Mouse (Mus musculus) 3T3-L1 (cell line): ENCODE data around the gene Lrrc47.

Experiments used
- DNase-seq: peaks from one replicate; pipeline ENCODE4 v3.0.0-alpha.2; 2015; ENCODE audit warnings: low read depth, low spot score

The Lrrc47 gene

DNA sequence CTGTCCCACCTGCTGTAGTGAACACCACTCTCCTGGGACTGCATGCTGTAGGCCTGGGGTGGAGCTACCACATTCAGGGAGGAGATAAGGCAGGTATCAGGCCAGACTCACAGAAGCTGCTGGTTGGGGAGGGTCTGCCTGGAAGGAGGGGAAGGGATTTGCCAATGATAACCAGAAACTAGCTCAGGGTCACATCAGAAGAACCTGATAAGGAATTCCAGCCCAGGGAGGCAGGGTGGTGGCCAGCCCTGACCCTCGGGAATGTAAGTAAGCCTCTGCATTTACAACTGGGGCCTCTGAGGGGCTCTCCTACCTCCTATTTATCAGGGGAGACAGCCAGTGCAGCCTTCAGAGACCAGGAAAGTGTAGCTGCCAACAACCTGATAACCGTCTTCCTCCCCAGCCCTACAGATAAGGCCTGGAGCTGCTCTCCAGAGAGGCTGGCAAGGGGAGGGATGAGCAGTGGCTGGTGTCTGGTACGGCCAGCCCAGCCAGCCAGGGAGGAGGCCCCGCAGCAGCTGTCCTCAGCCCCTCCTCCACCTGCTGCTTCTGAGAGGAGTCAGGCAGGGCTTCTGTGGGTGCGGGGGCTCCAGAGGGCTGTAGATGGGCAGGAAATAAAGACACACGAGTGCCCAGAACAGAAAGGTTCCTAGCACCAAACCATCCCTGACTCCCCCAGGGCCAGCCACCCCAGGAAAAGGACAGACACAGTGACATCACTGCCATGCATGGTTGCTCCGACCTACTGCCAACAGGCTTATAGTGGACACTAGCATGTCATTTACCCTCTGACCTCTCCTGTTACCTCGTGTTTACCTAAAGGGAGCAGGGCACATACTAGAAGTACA is 12.4 kb downstream of the Lrrc47 start:
- DNase-seq = no peak

DNA sequence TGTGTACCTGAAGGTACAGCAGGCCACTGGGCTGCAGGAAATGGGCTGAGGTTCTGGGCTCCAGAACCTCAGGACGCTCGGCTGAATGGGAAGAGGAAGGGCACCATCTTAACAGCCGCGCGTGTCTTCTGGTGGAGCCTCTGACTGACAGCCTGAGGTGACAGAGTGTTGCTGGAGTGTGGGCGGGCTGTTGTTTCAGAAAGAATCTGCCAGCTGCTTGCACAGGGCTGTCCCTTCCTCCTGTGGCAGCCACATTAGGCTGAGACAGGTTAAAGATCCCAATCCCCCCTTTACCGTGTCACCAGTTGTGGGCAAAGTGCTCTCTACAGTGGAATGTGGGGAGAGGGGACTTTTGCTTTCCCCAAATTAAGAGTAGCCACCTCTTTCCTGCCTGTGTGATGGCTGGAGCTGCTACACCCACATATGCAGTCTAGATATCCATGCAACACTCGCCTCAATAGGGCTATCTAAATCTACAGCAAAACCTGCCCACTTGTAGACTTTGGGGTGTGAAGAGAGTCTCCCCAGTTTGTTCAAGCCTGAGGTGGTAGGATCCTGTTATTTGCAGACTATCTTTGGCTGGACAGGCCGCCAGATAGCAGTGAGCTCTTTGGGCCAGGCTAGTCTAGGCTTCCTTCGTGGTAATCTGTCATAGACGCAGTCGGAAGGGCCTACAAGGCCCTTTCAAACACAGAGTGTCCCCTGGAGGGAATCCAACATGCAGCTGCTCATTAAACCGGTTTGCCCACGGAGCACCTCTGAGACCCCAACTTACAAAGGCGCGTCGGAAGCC is 13.4 kb downstream of the Lrrc47 start:
- no peak for DNase-seq

DNA sequence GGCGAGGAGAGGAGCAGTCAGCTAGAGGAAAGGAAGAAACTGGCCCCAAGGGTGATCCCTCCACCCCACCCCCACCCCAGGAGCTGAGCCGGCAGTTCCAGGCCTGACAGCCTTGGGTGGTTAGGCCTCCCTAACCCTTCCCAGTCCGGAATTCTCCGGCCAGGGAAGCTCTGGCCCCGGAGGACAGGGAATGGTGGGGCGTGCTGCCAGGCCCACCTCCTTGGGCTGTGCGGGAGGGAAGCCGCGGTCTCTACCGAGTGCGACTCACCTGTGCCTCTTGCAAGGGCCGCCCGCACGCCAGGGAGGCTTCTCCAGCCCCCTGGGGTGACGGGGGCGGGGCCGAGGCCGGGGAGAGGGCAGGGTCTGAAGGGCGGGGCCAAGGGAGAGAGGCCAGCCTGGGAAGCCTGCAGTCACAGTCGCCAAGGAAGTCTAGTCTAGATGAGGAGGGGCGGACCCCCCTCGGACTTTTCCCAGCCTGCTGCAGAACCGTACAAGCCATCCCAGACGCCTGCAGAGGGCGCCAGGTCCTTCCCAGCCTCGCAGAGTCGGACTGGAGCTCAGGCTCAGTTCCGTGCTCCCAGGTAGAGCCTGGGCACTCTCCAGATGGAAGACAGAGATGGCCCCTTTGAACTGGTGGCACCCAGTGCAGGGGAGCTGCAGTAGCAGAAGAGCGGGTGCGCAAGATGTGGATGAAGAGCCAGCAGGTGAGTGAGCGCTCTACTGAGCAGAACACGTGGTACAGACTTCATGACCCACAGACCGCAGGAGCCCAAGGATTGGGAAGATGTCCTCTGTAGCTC is 14.3 kb downstream of the Lrrc47 start, which contains the start of gene Smim1:
Gene Smim1, minus strand, starts transcription at position 590 of the 800 bp plus-strand sequence.
- DNase-seq = peak; percentile 80

DNA sequence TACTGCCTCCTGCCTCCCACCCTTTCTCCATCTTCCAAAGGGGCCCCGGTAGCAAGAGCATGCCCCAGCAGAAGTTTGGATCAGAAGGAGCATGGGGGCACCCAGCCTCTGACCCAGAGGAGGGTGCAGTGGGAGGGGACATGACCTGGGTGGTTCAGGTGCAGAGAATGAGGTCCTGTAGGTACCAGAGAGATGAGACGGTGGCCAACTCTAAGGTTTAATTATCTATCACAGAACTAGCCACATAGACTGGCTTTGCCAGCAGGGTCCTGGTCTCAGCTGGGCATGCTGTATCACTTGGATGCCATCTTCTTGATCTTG is 14.9 kb downstream of the Lrrc47 start:
- no peak for DNase-seq

DNA sequence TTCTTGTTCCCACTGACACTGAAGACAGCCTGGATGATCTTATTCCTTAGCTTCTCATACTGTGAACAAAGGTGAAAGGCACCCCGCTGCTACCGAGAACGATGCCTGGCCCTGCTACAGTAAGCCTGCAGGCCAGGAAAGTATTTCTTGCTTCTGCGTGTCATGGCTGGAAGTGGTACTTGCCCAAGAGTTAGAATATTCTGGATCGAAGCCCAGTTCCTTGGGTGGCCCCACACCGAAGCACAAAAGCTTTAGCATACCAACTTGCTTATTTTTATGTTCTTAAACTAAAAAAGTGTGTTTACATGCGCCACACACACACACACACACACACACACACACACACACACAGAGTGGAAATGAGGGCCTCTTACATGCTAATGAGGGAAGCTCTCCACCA is 16.5 kb downstream of the Lrrc47 start:
- DNase-seq = no peak

DNA sequence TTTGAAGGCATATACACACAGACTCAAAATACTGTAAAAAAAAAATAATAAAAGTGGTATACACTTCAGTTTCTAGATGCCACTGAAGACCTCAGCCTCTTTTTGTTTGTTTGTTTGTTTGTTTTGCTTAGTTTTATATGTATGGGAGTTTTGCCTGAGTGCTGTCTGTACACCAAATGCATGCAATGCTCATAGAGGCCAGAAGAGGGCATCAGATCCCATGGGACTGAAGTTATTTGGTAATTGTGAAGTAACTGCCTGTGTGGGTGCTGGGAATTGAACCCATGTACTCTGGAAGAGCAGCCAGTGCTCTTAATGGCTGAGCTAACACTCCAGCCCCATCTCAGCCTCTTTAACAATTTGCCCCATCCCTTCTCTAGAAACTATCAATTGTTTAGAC is 17.1 kb downstream of the Lrrc47 start:
- peak; percentile 52 for DNase-seq

DNA sequence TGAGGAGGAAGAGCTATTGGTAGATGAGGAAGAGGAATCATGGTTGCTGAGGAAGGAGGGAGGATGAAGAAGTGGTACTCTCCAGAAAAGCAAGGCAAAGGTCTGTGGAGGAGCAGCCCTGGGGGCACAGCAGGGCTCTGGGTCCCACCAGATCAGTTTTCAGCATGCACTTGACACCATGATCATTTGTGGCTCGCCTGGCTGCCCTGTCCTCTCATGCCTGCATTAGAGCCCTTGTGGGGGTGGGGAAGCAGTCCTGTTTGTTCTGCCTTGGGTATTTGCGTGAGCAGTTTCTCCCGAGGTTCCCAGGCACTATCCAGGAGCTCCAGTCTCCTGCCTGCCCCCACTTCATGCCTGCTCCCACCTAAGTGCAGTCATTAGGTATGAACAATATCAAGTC is 25.6 kb downstream of the Lrrc47 start:
- no peak for DNase-seq

DNA sequence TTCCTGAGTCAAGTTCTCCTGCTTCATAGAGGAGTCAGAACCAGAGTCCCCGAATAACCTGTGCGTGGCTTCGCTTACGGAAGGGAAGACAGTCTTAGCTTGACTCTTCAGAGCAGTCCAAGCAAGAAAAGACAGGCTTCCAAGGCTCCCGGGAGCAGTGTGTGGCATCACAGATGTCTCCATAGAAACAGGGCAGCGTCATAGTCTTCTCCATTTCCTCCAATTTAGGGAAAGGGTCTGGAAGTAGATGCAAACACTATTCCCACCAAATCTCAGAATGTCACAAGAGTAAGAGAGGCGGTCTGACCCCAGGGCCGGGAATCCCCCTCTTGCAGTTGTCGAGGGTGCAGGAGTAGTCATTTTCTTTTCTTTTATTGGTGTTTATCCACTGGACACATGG is 31.0 kb downstream of the Lrrc47 start, which contains the start of gene Ccdc27:
Gene Ccdc27, minus strand, starts transcription at position 101 of the 400 bp plus-strand sequence.
- no peak for DNase-seq

DNA sequence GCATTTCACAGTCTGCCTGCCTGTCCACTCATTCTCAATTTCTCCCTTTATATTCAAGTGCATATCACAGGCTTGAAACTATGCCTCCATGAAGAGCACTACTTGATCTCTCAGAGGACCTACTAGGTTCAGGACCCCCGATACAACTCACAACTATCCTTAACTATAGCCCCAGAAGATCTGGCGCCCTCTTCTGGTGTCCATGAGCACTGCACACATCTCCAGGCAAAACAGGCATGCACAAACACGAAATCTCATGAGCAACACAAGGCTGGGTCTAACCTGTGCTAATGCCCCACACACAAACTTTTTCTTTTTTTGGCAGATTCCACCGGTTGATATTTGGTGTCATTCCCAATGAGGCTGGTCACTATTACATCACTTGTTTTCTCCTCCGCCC is 34.3 kb downstream of the Lrrc47 start:
- DNase-seq = no peak

DNA sequence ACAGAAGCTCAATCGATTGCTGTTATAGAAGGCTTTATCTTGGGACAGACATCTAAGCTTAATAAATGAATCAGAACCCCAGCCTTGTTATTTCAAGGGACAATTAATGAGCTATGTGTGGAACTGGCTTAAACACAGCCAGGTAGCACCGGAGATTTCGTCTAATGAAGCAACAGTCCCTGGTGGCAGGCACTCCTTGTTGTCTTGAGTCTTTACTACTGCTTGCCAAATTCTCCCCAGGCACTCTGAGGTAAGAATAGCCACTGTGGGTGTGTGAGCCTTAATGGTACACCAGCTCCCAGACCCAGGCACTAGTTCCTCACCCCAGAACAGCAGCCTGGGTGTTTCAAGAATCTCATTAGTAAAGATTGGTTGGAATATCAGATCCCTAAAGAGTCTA is 39.9 kb downstream of the Lrrc47 start:
- DNase-seq = no peak

DNA sequence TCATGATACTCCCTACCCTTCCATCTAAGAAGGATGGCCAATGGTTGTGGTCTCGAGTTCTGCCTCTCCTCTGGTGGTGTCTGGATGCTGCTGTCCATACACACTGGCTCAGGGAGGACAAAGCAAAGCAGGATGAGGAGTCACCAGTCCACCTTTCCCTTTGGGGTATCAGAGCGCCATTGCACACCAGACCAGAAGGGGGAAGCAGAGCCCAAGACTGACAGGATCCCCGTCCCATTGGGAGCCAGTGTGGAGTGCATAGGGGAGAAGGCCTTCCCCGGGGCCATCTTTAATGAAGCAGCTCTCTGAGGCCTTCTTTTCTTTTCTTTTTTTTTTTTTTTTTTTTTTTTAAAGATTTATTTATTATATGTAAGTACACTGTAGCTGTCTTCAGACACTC is 41.5 kb downstream of the Lrrc47 start:
- no peak for DNase-seq

DNA sequence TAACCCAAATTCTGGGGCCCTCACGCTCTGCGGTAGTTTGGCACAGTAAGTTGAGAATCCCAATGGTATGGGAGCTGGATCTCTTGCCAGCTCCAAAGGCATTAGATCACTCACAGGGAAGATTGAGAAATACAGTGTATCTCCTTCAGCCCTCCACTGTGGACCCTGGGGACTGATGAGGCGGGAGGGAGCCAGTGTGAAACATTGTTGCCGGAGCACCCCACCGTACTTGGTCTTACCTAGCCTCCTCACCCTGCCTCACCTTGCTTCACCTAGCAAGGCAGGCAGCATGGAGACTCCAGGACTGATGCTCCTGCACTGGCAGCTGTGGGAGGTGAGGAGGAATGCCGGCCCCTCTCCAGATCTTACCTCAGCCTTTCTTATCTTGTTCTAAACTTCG is 44.0 kb downstream of the Lrrc47 start:
- no peak for DNase-seq

DNA sequence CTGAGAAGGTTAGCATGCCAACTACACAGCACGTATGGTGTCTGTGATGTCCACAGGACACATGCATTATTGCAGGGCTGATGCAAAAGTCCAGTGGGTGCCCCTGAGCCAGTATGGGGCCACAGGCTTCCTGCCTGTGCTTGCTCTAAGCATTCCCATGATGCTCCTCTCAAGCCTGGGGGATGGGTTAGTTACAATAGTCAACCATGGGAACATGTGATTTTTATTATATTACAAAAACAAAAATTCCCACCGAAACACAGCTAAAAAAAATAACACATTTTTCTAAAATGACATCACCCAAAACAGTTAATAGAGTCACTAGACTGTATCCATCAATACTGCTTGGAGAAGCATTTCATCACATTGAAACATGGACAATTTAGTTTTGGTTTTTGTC is 44.5 kb downstream of the Lrrc47 start:
- DNase-seq = peak; percentile 21

DNA sequence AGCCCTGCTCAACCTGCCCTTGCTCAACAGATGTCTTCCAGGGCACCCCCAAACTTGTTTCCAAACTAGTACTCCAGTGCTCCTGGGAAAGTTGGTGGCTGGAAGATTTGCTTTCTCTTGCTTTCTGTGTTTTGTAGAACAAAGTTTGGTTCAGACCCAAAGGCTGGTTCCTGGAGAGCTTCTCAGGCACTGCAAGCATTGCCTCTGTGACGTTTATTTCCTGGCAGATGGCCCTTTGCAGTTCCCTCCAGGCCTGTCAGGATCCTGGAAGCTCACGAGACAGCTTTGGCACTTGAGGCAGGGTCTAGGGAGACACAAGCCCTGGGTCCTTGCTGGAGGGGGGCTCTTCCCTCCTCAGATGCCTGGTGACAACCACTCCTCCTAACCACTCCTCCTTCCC is 45.1 kb downstream of the Lrrc47 start:
- no peak for DNase-seq

DNA sequence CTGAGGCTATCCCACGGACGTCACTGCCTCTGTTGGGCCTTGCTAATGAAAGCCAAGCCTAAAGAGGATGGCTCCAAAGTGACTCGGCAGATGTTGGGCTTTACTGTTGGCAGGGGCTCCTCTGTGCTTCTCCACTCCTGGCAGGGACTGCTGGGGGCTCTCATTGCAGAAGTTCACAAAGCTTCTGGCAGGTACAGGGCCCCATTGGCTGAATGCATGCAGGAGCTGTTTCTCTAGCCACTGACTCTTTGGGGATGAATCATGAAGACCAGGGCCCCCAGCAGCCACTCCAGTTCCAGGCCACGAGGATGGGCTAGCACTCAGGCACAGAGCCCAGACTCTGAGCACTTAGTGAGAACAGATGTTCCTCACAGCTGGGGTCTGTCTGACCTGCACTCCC is 46.2 kb downstream of the Lrrc47 start:
- DNase-seq = no peak

DNA sequence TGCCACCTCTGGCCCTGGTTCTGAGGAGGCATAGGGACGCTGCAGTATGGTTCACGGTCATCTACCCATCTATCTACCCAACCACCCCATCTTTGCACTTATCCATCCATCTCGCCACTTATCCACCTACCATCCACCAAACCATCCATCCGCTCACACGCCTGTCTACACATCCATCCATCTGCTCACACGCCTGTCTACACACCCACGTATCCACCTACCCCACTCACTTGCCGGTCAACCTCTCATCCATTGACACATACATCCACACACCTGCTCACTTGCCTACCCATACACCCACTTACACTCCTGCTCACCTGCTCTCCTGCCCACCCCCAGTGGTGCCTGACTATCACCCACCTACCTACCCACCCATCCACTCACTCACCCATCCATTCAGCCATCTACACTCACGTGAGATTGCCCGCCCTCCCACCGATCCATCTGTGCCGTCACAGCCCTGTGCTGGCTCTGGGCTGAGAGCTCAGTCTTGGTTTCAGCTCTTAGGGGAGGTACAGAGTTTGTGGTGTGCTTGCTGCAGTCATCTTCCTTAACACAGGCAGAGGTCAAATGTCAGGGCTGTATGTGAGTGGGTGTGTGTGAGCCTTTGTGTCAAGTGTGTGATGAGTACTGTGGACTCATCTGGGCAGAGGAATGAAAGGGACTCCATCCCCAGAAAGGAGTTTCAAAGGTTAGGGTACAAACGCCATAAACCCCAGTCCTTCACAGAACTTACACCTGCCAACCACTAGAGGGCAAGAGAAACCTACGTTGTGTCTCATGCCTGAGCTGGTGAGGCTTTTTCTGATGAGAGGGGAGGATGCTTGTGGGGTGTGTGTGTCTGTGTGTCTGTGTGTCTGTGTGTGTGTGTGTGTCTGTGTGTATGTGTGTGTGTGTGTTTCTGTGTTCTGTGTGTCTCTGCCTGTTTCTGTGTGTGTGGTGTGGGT is 53.6 kb downstream of the Lrrc47 start:
- DNase-seq = peak; percentile 66

DNA sequence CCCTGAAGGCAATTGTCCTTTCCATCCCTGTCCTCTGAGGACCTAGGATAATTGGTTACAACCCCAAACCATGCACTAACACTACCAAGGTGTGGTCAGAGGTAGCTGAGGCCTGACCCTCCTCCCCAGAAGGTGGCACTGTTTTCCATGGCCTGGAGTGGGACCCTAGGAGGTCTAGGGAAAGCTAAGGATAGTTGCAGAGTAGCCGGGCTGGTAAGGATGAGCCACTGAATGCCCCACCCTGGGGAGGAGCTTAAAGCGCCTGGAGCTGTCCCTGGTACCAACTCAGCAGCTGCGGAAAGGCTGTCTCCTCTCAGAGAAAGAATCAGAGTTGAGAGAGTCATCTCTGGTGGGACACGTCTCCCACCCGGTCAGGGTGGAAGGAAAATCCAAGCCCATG is 59.4 kb downstream of the Lrrc47 start:
- peak; percentile 47 for DNase-seq
